Mouse (Mus musculus) kidney, adult 11 months (tissue): ENCODE results near the gene Dlgap1.
"Not testable (repeated sequence)": the region's sequence is repeated elsewhere in the genome, so short reads cannot be mapped to it uniquely, and the experiment has no call there.

Experiments used
- DNase-seq: peaks from one replicate; pipeline ENCODE4 v3.0.0; 2022

Gene Dlgap1

DNA sequence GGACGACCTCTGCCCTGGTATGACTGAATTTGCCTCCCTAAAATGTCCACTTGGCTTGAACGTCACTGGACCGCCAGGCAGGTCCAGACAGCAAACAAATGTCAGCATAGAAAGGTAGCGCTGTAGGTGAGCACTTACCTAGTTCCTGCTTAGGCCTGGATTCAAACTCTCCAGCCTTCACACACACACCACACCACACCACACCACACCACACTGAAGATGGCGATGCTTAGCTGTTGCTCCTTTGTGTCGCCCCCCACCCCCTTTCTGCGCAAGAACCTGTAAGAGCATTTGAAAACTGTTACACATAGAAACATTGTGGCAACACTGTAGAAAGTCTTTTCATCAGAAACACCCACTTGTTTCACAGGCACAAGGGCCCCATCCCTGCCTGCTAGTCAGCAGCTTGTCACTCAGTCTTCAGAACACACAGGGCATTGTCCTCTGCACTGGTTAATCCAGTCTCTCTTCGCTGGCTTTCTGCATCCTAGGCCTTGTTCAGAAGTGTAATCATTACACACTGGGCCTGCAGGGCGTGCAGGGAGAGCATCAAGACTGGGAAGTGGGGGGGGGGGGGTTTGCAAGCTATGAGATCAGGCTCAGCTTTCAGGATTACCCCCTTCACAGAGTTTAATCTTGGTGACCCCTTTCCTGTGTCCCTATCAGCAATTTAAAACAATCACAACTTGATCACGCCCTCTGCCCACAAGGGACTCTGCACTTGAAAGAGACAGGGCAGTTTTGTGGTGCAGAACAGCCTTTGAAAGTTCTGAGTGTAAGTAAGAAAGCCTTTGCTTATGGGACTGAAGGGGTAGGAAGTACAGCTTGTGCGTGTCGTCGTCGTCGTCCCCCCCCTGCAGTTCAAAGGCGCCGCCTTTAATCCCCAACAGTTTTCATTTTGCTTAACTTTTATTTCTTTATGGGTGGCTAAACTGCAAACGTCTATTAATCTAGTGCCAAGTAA lies 812.1 kb downstream of the Dlgap1 start:
- DNase-seq: no peak

DNA sequence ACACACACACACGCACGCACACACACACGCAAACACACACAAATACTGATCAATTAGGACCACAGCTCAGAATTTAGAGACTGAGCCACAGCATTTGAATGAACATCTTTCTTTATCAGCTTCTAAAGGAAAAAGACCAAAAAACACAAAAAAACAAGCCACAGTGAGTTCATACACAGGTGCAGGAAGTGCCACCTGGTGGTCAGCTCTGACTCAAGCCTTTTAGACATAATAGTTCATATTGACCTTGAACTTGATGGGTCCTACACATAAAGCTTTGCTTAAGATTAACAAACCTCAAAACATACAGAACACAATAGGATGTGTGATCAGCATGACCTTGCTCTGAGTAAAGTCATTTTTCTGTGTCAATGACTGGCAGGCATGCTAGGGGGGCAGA lies 814.4 kb downstream of the Dlgap1 start:
- DNase-seq: no peak

DNA sequence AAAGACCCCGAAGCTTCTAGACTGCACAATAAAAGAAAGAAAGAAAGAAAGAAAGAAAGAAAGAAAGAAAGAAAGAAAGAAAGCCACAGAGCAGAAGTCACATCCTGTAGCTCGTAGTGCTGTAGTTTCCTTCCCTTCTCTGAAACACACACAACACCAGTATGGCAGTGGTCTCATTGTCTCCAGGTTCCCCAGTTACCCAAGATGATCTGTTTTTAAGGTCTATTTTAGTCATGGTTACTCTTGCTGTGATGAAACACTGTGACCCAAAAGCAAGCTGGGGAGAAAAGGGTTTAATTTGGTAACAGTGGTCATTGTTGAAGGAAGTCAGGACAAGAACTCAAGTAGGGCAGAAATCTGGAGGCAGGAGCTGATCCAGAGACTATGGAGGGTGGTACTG lies 818.5 kb downstream of the Dlgap1 start:
- no peak for DNase-seq

DNA sequence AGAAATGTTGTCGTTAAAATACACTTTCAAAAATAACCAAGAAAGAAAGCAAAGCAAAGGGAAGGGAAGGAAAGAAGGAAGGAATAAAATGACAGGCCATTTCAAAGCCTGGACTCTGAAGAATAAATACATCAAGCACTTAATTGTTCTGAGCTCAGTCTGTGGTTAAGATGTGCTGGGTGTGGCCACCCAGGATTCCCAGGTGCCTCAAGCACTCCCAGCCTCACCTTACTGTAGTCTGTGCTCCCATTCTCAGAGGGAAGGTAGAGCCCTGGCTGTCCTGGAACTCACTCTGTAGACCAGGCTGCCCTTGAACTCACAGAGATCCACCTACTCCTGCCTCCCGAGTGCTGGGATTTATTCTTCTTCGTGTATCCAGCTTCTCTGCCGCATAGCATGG lies 821.9 kb downstream of the Dlgap1 start:
- DNase-seq: no peak

DNA sequence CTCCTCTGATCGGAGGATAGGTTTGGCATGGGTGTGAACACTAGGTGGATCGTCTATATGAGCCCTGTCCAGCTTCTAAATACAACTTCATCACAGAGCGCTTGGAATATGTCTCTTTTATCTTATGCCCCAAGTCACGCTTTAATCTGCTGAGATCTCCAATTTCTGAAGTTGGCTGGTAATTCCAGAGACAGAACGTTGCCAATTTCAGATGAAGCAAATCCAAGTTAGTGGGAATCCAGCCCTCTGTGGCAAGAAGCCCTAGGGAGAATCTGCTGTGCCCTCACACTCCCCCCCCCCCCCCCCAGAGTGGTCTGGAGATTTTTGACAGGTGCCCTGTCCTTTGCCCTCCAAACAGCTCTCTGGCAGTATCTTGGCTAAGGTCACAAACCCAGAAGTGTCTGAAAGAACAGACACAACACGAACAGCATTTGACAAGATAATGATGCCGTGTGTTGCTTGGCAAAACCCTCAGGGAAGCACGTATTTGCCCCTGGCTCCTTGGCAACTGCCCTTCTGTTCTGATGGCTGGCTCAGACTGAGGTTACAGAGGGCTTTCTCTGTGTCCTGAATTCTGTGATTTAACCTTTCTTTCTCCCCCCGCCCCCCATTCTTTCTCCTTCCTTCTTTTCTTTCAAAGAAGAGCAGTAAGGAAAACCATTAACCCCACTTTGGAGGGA lies 822.9 kb downstream of the Dlgap1 start:
- DNase-seq: no peak

DNA sequence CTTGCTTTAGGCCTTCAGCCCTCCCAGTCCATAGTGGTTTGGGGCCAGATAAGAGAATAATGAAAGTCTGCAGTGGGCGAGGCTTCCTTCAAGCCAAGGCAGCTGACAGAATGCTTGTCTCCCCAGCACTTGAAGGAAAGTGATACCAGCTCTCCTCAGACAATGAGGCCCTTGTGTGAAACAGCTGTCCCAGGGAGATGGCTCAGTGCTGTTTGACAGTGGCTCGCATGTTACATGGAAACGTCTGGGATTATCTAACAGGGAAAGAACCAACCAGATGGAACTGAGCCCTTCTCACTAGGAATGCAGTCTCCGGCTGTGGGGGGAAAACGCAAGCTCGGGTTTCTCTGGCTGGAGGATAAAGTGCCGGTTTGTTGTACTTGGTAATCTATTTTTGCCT lies 825.4 kb downstream of the Dlgap1 start:
- no peak for DNase-seq

DNA sequence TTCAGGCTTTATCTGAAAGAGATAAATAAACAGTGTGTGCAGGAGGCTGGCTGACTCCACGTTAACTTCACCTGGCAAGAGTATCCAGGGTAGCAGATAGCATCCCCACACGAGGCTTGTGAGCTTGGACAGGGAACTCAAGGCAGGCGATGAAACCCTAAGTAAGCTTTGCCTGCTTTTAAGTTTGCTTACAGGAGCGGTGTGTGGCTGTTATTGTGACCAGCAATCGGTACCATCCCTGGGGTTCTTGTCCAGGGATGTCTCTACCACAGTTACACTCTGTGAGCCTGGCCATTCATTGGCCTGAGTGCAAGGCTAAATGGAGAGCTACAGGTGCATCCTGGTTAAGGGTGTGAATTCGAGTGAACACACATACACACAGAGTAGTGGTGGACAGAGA lies 825.8 kb downstream of the Dlgap1 start:
- no peak for DNase-seq

DNA sequence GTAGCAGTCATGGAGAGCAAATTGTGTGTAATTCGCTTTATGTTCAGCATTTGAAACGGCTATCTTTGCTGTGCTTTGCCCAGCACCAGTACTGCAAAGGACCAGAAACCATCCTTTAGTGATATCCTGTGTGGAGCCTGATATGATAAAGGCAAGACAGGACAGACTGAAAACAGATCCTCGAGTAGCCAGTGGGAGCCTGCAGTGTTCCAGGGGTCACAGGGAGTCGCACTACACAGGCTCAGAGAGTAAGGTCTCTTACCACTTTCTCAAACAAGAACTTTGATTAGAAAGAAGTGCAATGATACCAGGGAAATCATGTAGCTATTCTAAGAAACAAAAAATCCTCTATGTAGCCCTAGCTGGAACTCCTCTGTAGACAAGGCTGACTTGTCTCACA lies 826.3 kb downstream of the Dlgap1 start:
- no peak for DNase-seq

DNA sequence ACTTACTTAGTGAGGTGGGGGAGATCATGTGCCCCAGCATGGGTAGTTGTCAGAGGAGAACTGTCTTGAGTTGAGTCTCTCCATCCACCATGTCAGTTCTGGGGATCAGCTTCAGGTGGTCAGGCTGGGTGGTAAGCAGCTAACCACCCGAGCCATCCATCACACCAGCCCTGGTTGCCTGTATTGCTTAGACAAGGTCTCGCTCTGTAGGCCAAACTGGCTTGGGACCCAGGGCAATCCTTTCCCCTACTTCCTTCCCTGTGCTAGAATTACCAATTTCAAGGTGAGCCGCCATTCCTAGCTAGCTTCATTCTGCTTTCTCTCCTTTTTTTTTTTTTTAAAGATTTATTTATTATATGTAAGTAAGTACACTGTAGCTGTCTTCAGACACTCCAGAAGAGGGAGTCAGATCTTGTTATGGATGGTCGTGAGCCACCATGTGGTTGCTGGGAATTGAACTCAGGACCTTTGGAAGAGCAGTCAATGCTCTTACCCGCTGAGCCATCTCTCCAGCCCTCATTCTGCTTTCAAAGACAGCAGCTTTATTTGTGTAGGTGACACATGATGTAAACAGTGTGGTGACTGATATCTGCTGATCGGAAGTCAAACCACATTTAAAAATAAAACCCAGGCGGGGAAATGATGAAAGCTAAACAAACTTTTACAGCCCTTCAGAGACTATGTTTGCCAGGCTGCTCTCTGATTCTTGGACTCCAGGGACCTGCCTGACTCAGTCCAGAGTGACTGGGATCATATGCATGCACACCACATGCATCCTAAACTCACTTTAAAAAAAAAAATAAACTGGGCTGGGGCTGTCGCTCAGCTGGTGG lies 828.3 kb downstream of the Dlgap1 start:
- no peak for DNase-seq

DNA sequence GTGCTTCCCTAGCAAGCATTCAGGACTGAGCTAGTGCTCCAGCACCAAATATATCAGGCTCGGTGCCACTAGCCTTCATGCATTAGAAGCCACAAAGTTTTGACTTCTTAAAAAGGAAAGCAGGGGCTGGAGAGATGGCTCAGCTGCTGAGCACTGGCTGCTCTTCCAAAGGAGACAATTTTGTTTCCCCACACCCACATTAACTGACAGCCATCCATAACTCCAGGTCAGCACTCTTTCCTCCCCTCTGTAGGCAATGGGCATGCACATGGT lies 828.8 kb downstream of the Dlgap1 start:
- no peak for DNase-seq

DNA sequence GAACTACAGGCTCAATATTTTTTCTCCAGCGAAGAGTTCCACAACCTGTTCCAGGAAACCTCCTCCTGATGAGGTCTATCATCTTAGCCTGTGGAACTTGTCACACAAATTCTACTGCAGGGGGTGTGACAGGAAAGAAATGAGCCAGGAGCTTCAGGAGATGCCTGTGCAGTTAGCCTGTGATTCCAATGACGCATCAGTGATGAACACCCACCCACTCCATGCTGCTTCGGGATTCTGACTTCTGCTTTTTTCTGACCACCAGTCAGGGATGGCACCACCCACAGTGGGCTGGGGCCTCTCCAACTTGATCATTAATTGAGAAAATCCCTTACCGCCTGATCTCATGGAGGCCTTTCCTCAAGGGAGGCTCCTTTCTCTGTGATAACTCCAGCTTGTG lies 830.4 kb downstream of the Dlgap1 start:
- no peak for DNase-seq

DNA sequence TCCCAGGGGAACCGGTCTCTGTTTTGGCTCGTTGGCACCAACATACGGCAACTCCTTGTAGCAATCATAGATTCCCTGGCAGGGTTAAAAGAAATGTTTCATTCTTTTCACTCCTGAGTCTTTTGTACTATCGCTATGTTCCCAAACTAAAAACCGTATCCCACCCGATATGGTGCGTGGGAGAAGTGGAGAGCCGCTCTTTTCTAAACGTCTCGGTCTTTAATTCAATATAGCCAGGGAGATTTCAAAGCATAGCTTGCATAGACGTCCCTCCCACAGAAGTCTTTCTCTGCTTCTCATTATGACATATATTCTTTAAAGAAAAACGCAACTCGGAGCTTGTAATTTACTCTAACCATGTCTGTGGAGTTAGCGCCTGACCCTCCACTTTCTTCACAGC lies 833.1 kb downstream of the Dlgap1 start:
- no peak for DNase-seq

DNA sequence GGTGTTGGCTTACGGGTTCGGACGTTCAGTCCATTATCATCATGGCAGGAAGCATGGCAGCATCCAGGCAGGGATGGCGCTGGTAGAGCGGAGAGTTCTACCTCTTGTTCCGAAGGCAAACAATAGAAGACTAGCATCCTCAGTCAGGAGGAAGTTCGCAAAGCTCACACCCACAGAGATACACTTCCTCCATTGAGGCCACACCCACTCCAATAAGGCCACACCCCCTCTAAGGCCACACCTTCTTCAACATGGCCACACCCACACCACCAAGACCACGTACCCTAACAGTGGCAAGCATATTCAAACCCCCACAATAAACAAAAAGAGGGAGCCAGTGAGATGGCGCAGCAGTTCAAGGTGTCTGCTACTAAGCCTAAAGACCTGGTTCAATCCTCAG lies 837.0 kb downstream of the Dlgap1 start:
- no peak for DNase-seq

DNA sequence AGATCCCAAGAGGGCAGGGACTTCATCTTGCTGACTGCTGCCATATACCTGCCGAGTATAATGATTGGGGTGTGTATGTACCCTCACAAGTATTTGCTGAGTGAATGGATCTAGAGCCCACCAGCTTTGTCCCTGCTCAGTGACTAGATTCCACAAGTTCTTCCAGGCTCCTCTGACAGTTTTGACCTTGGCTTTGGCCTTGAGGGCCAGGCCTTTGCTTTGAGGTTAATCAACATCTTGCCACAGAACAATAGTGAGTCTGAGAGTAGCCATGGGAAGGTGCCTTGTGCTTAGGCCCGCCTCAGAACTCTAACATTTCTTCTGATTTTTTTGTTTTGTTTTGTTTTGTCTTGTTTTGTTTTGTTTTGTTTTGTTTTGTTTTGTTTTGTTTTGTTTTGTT lies 837.7 kb downstream of the Dlgap1 start:
- DNase-seq: no peak

DNA sequence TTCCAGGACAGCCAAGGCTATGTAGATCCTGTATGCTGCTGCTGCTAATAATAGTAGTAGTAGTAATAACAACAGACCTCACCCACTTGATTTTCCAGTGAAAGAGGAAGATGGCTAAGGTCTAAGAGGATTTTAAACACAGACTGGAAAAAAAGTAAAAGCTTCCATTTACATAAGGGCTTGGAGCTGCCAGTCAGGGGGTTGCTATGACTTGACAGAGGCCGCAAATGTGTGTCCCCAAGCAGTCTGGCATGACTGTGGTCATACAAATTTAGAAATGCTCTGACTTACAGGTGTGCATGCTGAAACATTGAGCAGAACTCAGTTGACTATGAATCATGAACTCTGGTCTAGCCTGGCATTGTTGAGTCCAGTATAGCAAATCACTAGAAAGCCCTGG lies 839.0 kb downstream of the Dlgap1 start:
- no peak for DNase-seq

DNA sequence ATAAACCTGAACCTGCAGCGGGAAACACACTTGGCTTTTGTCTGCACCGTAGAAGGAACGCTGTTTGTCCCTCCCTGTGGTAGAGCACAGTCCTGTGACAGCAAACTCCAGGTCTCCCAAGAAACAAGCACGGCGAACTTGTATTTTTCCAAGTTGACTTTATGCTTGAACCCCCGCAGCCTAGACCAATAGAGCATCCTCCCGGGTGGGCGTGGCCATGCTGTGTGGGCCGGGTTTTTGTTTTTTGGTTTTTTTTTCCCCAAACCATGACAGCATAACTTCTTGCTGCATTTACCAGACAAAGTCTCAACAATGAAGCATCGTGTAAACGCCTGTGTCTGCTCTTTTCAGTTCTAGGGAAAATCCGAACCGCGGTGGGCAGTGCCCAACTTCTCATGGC lies 840.0 kb downstream of the Dlgap1 start:
- no peak for DNase-seq

DNA sequence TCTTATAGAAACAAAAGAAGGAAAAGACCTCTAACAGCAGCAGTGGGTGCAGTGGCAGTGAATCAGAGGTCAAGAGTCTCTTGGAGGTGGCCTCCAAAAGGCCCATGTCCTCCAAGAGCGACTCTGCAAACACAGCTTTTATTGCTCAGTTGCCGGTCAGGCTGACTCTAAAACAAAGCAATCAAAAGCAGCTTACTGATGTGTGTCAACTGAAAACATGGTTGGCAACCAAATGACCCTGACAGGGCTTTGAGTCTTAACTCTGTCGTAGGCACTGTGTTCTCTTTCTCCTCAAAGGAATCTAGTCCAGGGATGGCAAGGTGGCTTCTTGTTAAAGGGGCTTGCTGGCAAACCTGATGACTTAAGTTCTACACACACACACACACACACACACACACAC lies 840.9 kb downstream of the Dlgap1 start:
- no peak for DNase-seq

DNA sequence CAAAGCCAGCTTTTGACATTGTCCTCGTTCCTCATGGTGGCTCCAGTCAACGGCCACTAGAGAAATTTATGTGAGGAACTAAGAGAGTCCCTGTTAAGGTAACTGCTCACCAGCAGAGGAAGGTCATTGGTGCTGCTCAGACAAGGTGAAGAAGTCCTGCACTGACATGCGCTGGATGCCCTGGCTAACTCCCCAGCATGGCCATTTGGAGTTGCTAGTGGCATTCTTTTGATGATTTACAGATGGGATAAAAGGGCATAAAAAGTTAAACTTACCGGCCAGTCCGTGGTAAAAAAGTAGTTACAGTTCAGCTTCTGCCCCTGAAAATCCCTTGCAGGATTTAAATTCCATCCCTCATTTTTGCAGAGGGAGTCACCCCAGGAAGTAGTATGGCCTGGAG lies 841.9 kb downstream of the Dlgap1 start:
- DNase-seq: peak; percentile 70

DNA sequence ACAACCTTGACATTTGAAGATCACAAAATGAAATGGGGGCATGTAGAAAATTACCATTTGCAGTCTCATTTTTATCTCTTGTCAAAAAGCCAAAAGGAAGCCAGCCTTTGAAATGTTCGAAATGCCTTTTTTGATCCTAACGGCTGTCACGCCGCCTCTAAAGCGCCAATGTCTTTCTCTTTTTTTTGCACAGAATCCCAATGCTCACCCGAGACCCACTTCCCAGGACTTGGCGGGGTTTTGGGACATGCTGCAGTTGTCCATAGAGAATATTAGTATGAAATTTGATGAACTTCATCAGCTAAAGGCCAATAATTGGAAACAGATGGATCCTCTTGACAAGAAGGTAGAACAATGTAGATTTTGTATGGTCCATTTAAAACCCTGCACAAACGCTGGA lies 846.1 kb downstream of the Dlgap1 start:
- no peak for DNase-seq

DNA sequence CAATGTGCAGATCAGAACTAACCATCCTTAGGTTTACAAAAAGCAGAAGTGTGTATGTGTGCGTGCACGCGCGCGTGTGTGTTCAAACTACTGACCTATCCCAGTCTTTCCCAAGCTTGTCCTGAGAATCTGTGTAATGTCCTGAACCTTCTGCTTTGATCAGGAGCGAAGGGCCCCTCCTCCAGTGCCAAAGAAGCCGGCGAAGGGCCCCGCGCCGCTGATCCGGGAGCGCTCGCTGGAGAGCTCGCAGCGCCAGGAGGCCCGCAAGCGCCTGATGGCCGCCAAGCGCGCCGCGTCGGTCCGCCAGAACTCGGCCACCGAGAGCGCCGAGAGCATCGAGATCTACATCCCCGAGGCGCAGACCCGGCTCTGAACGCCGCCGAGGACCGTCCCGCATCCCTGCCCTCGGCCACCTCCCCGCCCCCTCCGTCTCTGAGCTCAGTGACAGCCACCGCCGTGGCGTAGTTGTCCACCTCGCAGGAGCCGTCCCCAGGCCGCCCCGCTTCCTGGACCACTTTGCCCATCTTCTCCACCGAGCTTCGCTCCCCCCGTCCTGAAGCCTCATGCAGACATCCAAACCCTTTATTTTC lies 849.1 kb downstream of the Dlgap1 start:
- DNase-seq: no peak

DNA sequence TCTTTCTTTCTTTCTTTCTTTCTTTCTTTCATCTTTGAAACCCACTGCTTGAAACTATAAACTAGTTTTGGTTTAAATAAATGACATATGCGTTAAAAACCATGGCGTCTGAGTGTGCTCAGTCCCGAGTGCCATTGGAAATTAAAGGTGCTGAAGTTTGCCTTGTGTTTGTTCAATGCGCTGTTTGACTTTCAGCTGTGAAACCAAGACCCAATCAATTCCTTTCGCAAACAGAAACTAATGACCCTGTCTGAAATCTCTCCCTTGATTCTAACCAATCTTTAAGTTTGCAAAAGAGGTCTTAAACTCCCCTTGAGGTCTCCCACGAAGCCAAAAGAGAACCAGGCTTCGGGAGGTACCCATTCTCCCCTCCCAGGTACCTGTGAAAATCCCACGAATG lies 854.2 kb downstream of the Dlgap1 start:
- no peak for DNase-seq

DNA sequence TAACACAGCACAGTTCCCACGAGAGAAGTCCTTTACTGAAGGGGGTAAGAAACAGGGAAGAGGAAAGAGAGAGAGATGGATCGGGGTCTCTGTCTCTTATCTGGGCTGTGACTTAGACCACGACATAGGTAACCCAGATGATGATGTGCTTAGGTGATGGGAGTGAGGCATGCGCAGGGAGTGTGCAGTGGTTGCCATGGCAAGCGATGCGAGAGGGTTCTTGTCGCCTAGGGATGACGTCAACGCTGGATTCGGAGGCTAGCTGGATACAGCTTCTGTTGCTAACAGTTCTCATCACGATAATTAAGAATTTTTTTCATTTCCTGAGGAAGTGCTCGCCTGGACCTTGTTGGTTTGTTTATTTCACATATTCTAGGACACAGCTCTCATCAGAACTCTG lies 857.4 kb downstream of the Dlgap1 start:
- no peak for DNase-seq

DNA sequence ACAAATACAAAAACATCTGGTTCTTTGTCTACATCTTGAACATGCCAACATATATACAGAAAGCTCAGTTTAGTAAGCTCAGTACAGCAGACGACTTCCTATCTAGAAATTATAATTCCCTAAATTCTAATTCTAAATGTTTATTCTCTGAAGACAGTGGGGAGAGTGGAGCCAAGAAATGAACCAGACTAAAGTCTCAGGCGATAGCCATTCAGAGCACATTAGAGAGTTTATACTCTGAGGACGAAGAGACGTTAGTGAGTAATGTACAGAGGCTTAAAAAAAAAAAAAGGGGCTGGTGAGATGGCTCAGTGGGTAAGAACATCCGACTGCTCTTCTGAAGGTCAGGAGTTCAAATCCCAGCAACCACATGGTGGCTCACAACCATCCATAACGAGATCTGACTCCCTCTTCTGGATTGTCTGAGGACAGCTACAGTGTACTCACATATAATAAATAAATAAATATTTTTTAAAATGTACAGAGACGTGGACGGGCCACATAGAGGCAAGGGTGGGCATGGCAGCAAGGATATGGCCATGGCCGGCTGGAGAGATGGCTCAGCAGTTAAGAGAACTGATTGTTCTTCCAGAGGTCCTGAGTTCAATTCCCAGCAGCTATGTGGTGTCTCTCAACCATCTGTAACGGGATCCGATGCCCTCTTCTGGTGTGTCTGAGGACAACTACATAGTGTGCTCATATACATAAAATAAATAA lies 858.7 kb downstream of the Dlgap1 start:
- not testable (repeated sequence) for DNase-seq
